Mouse (Mus musculus) mesoderm, embryonic 11.5 days (tissue): ENCODE data around the gene Fzr1.

Experiments used
- DNase-seq: peaks from one replicate; pipeline ENCODE4 v3.0.0-alpha.2; 2012; ENCODE audit warnings: low read depth, low spot score

Gene Fzr1

DNA sequence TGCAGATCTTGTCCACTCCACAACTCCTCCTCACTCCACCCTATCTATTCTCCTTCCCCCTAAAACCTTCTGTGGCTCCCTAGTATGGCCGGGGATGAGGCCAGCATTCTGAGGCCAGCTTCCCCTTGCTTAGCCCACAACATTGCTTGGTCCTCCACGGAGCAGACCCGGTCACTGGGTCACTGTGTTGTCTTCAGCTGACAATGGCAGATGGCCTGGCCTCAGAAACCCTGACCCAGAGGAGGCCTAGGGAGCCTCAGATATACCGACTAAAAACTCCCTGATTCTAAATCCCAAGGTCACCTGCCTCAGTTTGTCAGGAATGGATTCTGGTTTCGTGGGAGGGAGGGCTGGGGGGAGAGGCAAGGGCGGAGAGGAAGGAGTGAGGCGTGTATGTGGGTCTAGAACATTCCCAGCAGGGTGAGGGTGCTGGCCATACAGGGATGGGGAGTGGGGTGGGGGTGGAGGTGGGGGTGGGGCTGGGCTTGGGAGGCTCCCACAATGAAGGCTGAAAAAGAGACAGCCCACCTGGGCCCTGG lies 24.0 kb upstream of the Fzr1 start:
- no peak for DNase-seq

DNA sequence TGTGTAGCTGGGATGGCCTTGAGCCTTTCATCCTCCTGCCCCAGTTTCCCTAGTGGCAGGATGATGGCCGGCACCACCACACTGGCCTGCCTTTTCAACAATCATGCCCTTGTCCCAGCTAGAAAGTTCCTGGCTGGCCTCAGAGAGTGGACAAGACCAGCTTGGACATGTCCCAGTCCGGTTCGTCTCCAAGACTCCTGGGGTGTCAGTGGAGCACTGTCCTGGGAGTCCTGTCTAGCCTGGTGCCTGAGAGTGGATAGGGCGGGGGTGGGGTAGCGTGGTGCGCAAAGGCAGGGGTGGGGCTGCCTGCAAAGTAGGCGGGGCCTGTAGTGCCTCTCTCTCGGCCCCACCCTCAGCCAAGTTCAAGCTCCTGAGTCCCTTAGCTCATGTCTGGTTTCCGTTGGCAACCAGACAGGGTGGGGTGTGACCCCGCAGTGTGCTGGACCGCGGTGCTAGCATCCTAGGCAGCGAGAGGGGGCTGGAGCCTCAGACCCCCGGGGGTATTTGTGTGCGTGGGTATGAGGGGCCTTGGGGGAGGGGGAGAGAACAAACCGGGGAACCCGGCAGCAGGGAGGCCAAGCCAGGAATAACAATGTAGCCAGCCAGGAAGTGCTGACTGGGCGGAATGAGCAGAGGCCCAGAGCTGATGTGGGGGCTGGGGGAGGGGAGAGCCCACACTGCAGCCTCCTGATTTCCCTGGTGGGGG lies 23.4 kb upstream of the Fzr1 start:
- DNase-seq = peak; percentile 89

DNA sequence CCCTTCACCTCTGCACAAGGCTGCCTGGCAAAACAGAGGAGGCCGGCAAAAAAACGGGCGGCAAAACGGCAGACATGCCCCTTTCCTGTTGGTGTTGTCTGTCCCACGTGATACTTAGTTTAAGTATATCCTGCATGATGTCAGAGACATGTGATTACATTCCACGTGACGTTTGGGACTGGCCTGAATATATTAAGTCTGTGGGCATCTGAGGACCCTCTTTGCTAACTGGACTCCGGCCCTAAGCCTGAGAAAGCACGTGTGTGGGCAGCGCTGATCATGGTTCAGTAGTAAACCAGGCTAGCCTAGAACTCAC lies 22.8 kb upstream of the Fzr1 start:
- DNase-seq = peak; percentile 66

DNA sequence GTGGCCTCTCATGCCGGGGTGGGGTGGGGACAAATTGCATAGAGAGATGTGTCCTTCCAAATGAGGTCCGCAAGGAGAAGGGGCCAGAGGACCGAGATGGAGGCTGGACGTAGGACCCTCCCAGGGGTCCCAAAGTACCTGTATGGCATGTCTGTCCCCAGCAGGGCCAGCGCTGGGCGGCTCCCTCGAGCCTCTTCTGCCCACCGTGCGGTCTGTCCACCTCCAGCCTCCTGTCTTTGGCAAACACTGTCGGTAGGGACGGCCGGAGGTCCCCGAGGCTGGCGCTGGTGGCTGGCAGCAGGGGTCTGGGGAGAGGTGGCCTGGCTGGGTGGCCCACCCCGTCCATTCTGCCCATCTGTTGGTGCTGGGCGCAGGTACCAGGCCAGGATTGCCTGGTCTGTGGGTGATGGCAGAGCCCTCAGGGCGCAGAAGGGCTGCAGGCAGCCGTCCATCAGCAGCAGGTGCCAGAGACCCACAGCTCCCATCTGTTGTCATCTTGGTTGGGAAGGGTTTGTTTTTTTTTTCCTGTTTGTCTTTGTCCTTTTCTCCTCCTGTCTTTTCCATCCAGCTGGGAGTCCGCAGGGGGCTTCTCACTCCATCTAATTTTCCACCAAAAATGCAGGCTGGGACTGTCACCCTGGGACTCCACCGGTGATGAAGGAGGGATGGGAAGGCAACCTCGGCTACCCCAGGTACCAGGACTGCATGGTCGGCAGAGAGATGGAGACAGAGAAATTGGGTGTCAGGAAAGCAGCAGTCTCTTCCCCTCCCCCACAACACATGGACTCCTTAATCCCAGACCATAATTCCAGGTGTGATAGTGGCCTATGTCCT lies 22.3 kb upstream of the Fzr1 start:
- no peak for DNase-seq

- no peak for DNase-seq
These were observed 21.5 kb upstream of the Fzr1 start for GRCm38 (mm10) chr10:81399798-81400308.

GRCm38 (mm10) chr10:81399296-81399695 lies 21.0 kb upstream of the Fzr1 start:
- no peak for DNase-seq

DNA sequence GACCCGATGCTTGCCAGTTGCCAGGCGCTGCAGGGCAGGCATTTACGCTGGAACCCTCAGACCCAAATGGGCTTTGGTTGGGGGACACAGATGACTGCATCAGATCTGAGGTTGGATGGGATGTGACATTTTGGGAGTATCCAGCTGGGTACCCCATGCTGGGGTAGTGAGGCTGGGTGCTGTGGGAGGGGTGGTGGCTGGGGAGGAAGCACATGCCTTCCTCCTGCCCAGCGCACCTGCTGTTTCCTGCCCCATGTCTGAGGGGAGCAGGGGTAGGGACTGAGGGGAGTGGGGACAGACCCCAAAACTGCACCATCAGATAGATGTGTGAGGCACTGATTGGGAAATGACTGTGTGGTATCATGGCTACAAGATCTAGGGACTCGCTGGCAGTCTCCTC lies 18.4 kb upstream of the Fzr1 start:
- no peak for DNase-seq

GRCm38 (mm10) chr10:81395865-81396264 lies 17.5 kb upstream of the Fzr1 start:
- no peak for DNase-seq

DNA sequence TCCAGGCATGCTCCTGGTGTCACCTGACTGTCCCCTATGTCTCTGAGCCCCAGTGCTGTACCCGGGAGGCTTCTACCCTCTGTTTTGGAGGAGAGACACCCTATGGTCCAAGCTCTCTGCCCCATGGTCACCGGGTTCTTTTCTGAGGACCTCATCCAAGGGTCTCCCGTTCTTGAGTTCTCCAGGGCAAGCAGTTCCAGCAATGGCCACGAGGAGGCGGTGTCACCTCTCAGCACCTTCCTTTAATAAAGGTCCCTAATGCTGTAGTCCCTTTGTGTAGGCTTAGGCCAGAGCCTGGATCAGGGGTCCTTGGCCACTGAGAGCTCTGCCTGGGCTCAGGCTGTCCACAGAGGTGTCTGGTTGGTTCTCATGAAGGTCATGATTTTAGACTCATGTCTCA lies 16.8 kb upstream of the Fzr1 start:
- peak; percentile 83 for DNase-seq

GRCm38 (mm10) chr10:81393456-81394063 lies 15.2 kb upstream of the Fzr1 start:
- DNase-seq = no peak

- no peak for DNase-seq
These were observed 14.5 kb upstream of the Fzr1 start, which contains the start of gene Smim24 for GRCm38 (mm10) chr10:81392781-81393185. Smim24 (plus strand) TSS chr10:81393051.

- DNase-seq = no peak
These were observed 14.0 kb upstream of the Fzr1 start for GRCm38 (mm10) chr10:81392270-81392669.

- no peak for DNase-seq
These were observed 12.3 kb upstream of the Fzr1 start for GRCm38 (mm10) chr10:81390678-81390965.

- peak; percentile 72 for DNase-seq
These were observed 11.7 kb upstream of the Fzr1 start for GRCm38 (mm10) chr10:81389801-81390677.

DNA sequence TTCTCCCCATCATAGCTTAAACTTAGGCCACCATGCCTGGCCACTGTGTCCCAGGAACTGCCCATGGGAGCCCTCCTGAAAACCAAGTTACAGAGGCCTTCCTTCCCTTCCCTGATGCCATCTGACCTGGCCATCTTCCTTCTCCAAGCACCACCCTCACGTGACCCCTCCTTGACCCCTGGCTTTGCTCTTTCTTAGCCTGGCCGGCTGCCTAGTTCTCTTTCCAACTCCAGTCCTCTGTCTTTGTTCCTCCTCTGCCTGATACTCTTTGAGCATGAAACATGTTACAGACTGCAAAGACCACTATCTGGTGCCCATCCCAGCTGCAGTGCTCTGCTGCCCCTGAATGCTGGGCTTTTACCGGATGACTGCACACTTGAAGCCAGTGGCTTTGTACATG lies 11.1 kb upstream of the Fzr1 start:
- no peak for DNase-seq

DNA sequence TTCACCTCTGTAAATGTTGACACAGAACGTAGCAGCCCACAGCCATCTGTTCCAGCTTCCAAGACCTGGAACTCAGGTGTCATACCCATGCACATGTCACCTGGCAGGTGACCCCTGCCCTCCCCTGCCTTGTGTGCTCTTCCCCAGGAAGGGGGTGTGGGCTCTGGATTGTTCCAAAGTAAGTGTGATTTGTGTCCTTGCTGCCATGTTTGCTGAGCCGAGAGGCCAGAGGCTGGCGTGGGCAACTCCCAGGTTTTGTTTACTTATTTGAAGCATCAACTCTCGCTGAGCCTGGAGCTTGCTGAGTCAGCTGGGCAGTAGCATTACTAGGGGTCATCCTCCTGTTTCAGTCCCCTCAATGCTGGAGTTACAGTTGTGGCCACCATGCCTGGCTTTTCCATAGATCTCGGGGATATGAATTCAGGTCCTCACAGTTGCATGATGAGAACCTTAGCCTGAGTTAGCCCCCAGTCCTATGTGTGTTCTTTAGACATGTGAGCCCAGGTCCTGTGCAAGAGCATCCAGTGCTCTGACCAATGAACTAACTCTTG lies 10.3 kb upstream of the Fzr1 start, which contains the start of gene Gm48552:
Gene Gm48552, plus strand, starts transcription at position 501 of the 551 bp plus-strand sequence.
- DNase-seq = no peak

DNA sequence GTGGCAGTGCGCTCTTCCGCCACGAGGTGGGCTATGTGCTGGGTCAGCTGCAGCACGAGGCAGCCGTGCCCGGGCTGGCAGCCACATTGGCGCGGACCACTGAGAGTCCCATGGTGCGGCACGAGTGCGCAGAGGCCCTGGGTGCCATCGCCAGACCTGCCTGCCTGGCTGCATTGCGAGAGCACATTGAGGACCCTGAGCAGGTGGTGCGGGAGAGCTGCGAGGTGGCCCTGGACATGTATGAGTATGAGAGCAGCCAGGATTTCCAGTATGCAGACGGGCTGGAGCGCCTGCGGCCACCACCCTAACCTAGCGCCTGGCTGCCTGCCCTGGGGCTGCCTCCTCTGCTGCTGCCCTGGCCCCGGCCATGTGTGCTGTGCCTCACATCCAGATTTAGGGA lies 9.4 kb upstream of the Fzr1 start:
- no peak for DNase-seq

- DNase-seq = no peak
These were observed 7.4 kb upstream of the Fzr1 start for GRCm38 (mm10) chr10:81385603-81386306.

GRCm38 (mm10) chr10:81384605-81384982 lies 6.3 kb upstream of the Fzr1 start:
- DNase-seq = no peak

- DNase-seq = peak; percentile 99
These were observed 5.7 kb upstream of the Fzr1 start, which contains the start of the genes Dohh and Gm48551 for GRCm38 (mm10) chr10:81383802-81384604. Dohh (plus strand) TSS chr10:81384428. Gm48551 (plus strand) TSS chr10:81384466.
